Mouse (Mus musculus) small intestine, adult 2 months (tissue): ENCODE measurements around the gene Msantd2. TPM values are rescaled to one million over a fixed set of nuclear protein-coding genes. Genes with fewer than 3 reads are reported as not detected.

ENCODE experiments used
- H3K27ac ChIP-seq: fragments of 200-500 bp; 2 replicates; pipeline ENCODE4 v1.5.1; 2012; ENCODE audit warnings: low read depth, low read length, control low read depth, inconsistent platforms; ENCODE audit not compliant: insufficient read depth
- H3K27me3 ChIP-seq: fragments of 200-500 bp; 2 replicates; pipeline ENCODE4 v1.6.1; 2012; ENCODE audit warnings: mild to moderate bottlenecking, moderate library complexity, low read length, inconsistent platforms; ENCODE audit not compliant: control insufficient read depth, insufficient read depth
- H3K36me3 ChIP-seq: fragments of 200-500 bp; 2 replicates; pipeline ENCODE4 v1.6.1; 2012; ENCODE audit warnings: mild to moderate bottlenecking, low read length, control low read depth, inconsistent platforms; ENCODE audit not compliant: control insufficient read depth, insufficient read depth
- H3K4me1 ChIP-seq: fragments of 200-500 bp; 2 replicates; pipeline ENCODE4 v1.6.1; 2012; ENCODE audit warnings: low read length, inconsistent platforms, mixed read lengths; ENCODE audit not compliant: control insufficient read depth, insufficient read depth, insufficient read length
- H3K4me3 ChIP-seq: fragments of 200-500 bp; 2 replicates; pipeline ENCODE4 v1.5.1; 2012; ENCODE audit warnings: low read depth, mild to moderate bottlenecking, control low read depth, inconsistent platforms, low read length, moderate library complexity
- CTCF ChIP-seq: fragments of 200-500 bp; IDR thresholded peaks from 2 replicates; pipeline ENCODE4 v1.5.1; 2012; ENCODE audit warnings: low read depth, mild to moderate bottlenecking, control low read depth, inconsistent platforms, low read length, moderate library complexity, mixed read lengths; ENCODE audit not compliant: insufficient replicate concordance, insufficient read length; ENCODE audit errors: extremely low read depth
- POLR2A ChIP-seq: fragments of 200-500 bp; IDR thresholded peaks from 2 replicates; pipeline ENCODE4 v1.6.1; 2012; ENCODE audit warnings: low read depth, mild to moderate bottlenecking, control low read depth, inconsistent platforms, low read length, moderate library complexity
- WGBS: fragments of 180-500 bp; shearing (Covaris S2); methylation state at CpG from one replicate; pipeline ENCODE4 v1.1.7; 2018; 5-methylcytosine and 5-hydroxymethylcytosine counted together
- polyA plus RNA-seq: library from polyadenylated mRNA; depleted of rRNA; stranded (reverse); fragments of >200 nt; gene quantifications from 2 replicates; pipeline ENCODE4 v1.2.3, GENCODE M21; 2012

Gene Msantd2
- polyA plus RNA-seq, 1 experiment, result 16.2 TPM

GRCm38 (mm10) chr9:37526443-37527395 is 37.6 kb downstream of the Msantd2 start:
- peak; percentile 10; the same call in 1 of the 2 replicates for TF ChIP-seq CTCF
- no peak for TF ChIP-seq POLR2A
- H3K36me3 ChIP-seq, result peaks cover 7% of the 10 kb centered on the region; the same call in 1 of the 2 replicates
- peak overlapping the region; percentile 61 for H3K4me3 ChIP-seq
- WGBS, result 70% methylated on average over 21 of the region's 21 CpGs
- H3K27ac ChIP-seq, result no peak overlapping the region; the same call in 1 of the 2 replicates
- peaks cover 8% of the 10 kb centered on the region for H3K4me1 ChIP-seq
- 0 out of 2 replicates have a peak, but pooled peaks cover 3% of the 10 kb centered on the region for H3K27me3 ChIP-seq

DNA sequence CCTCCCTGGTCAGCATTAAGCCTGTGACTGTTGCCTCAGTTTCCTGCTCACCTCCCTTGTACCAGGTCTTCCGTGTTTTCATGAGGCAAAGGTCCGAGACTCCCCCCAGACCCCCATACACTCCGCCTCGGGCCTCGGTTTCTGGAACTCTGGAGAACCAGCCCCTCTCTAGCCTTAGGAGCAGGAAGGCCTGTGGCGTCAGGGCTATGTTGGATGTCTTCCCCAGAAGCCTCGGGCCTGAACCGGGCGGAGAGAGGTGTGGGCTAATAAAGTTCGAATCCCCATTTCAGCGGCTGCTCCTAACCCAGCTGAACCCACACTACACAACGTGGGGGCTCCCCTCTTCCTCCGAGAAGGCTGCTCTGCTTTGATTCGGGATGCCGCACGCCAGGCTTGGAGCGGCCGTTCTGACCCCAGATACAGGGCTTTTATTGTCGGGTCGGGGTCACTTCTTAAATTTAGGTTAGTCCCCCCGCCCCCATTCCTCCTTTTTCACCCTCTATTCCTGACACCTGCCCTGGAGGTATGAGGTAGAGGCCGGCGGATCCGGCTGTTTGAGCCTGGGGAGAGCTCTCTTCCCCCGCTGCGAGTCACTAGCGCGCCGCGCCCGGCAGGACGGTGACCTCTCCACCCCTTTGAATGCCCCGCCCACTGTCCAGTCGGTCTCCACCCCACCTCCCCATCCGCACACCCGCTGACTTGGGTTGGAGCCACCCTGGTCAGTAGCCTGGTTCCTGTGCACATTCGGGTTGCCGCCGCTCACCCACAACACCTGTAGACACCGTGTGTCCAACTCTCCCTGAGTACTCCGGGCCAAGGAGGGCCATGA is 38.5 kb downstream of the Msantd2 start, which contains the start of gene Esam:
Gene Esam, plus strand, starts transcription at position 683 of the 829 bp plus-strand sequence.
- 35% methylated on average over 41 of the region's 41 CpGs for WGBS
- Histone ChIP-seq H3K4me3 (peak within 1 kb of the TSS; percentile 61), H3K27ac (peak within 1 kb of the TSS; percentile 73), H3K27me3 (0 out of 2 replicates have a peak, but pooled peaks cover 3% of the 10 kb centered on the region), H3K36me3 (peaks cover 6% of the 10 kb centered on the region; the same call in 1 of the 2 replicates), H3K4me1 (peaks cover 8% of the 10 kb centered on the region)
- TF ChIP-seq POLR2A, result peak; percentile 10; the same call in 1 of the 2 replicates
- TF ChIP-seq CTCF, result no peak

- TF ChIP-seq CTCF (no peak), POLR2A (no peak)
- peak overlapping the region; percentile 61 for H3K4me3 ChIP-seq
- H3K27me3 ChIP-seq, result 0 out of 2 replicates have a peak, but pooled peaks cover 3% of the 10 kb centered on the region
- H3K36me3 ChIP-seq, result 0 out of 2 replicates have a peak, but pooled peaks cover 1% of the 10 kb centered on the region
- 65% methylated on average over 9 of the region's 9 CpGs for WGBS
- peak overlapping the region; percentile 73 for H3K27ac ChIP-seq
- H3K4me1 ChIP-seq, result peaks cover 8% of the 10 kb centered on the region
These were observed 39.3 kb downstream of the Msantd2 start for GRCm38 (mm10) chr9:37528225-37528970.

DNA sequence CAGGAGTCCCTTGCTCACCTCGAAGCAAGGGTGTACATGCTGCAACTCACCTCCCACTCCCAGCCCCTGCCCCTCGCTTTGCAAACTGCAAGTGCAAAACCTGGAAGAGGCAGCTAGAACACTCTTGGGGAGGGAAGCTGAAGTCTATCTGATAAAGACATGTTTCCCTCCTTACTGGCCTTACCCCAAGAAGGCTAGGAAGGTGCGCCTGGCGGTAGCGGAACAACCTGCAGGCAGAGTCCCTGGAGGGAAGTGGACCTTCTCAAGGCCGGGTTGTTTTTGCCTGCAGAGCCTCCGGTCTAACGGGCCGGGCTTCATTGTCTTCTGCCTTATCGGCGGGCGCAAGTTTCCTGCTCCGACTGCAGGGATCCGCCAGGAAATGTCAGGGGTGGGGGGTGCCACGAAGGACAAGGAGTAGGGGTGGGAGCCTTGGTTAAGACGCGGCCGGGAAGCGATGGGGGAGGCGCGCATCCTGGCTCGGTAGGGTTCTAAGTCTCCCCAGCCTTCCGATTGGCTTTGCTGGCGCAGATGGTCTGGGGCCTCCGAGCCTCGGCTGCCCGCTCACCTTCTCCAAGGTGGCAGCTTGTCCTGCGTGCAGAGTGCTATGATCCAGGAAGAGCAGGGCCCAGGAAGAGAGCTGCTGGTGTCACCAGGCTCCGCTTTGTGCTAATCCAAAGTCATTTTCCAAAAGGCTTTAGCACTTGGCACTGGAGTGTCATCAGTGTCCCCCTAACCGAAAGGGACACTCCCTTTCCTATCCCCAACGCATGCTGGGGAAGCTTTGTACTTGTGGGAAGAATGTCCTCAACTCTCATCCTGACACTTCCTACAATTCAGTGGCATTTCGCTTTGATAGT is 41.1 kb downstream of the Msantd2 start:
- peak overlapping the region; percentile 51 for H3K27ac ChIP-seq
- WGBS, result 2% methylated on average over 32 of the region's 32 CpGs
- TF ChIP-seq POLR2A, result peak; percentile 22; the same call in 1 of the 2 replicates
- TF ChIP-seq CTCF, result peak; percentile 44; the same call in 1 of the 2 replicates

GRCm38 (mm10) chr9:37530888-37531705 is 42.0 kb downstream of the Msantd2 start:
- 0 out of 2 replicates have a peak, but pooled peaks cover 3% of the 10 kb centered on the region for H3K27me3 ChIP-seq
- no peaks in the 10 kb centered on the region for H3K36me3 ChIP-seq
- TF ChIP-seq CTCF (peak; percentile 53; the same call in 1 of the 2 replicates), POLR2A (no peak; the same call in 1 of the 2 replicates)
- H3K4me3 ChIP-seq, result peak overlapping the region; percentile 59
- WGBS, result 3% methylated on average over 31 of the region's 31 CpGs
- peaks cover 8% of the 10 kb centered on the region for H3K4me1 ChIP-seq
- H3K27ac ChIP-seq, result peak overlapping the region; percentile 51

More for the DNA sequence above, 41.1 kb downstream of the Msantd2 start:
- Histone ChIP-seq H3K4me3 (peak overlapping the region; percentile 59), H3K36me3 (no peaks in the 10 kb centered on the region), H3K4me1 (peaks cover 8% of the 10 kb centered on the region), H3K27me3 (0 out of 2 replicates have a peak, but pooled peaks cover 3% of the 10 kb centered on the region)
